In the genomic region with DNA sequence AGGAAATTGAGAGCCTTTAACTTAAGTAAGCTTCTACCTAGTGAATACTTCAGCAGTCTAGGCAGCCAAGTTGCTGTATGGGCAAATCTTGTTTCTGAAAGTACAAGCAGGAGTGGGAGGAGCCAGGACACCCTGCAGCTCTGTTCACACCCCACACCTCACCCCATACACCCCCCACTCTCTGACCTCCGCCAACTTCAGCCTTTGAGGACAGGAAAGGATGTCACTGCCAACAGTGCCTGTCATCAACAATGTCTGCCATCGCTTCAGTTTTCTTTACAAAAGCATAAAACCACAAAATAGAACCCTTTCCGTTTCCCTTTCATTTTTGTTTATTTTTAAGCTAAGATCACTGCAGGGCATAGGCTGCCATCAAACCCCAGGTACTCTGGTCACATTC, we compare ENCODE assay signal across 18 mouse cellular contexts. TPM values are rescaled to one million over a fixed set of nuclear protein-coding genes. Genes with fewer than 3 reads are reported as not detected.
DNase-seq lines count a peak whose midpoint lies in the region; ATAC-seq and TF ChIP-seq lines count a peak whose summit lies in the region.
"Had no signal": no experiment of that assay in that cellular context is flagged by ENCODE, and none has a peak within 500 bp of the region (broad histone marks: within the 10 kb centered on the region; RNA-seq: fewer than 3 reads in every experiment).

No protein-coding gene starts in this region.

- H3K4me1 ChIP-seq in lung, postnatal 0 days (ENCODE audit: insufficient read depth, low read depth, low read length) = no peaks in the 10 kb centered on the region
- H3K4me1 ChIP-seq in MEL (ENCODE audit: control insufficient read depth in 1 of 2, insufficient read depth in 2 of 2, low read length in 2 of 2) = no peaks in the 10 kb centered on the region
- no peaks in the 10 kb centered on the region for H3K4me1 ChIP-seq in heart, embryonic 11.5 days (ENCODE audit: control insufficient read depth, insufficient read depth, low read length)
- H3K4me1 ChIP-seq: hindbrain, embryonic 13.5 days had no signal

- no peak overlapping the region for H3K9ac ChIP-seq in lung, postnatal 0 days (replicated peaks; ENCODE audit: low read depth)
- no peak overlapping the region for H3K9ac ChIP-seq in MEL (ENCODE audit: control insufficient read depth, low read depth, low read length, poor library complexity, severe bottlenecking)
- no peak overlapping the region for H3K9ac ChIP-seq in heart, embryonic 11.5 days (ENCODE audit: low read depth, low read length)
- H3K9ac ChIP-seq: hindbrain, embryonic 13.5 days; lung, embryonic 14.5 days had no signal

- no peak for TF ChIP-seq EP300 in lung, postnatal 0 days (IDR thresholded peaks at IDR 0.05)
- TF ChIP-seq EP300 in MEL (IDR thresholded peaks at IDR 0.05; ENCODE audit: low read depth in 1 of 2, low read length in 2 of 2) = no peak

- no peaks in the 10 kb centered on the region for H3K27me3 ChIP-seq in lung, postnatal 0 days (replicated peaks; ENCODE audit: insufficient read depth, low read length)
- no peaks in the 10 kb centered on the region for H3K27me3 ChIP-seq in MEL (ENCODE audit: control insufficient read depth in 1 of 2, insufficient read depth in 2 of 2, low read length in 2 of 2)
- H3K27me3 ChIP-seq in heart, embryonic 11.5 days (ENCODE audit: control insufficient read depth, insufficient read depth, low read length) = no peaks in the 10 kb centered on the region
- H3K27me3 ChIP-seq: hindbrain, embryonic 13.5 days had no signal

- intact Hi-C loops in left cerebral cortex, postnatal 14 days (cut with DNase I) = no loop called here

- no peak for ATAC-seq in lung, postnatal 0 days
- 0 out of 2 replicates have a peak, but pooled peaks have one; percentile 10 for ATAC-seq in megakaryocyte progenitor cell, adult 5-6 weeks (replicated peaks; ENCODE audit: poor library complexity)
- no peak for ATAC-seq in heart, embryonic 11.5 days (replicated peaks; ENCODE audit: insufficient number of reproducible peaks, low FRiP score, low TSS enrichment)

- no peak overlapping the region for H3K4me2 ChIP-seq in lung, postnatal 0 days (replicated peaks; ENCODE audit: low read depth, low read length)
- H3K4me2 ChIP-seq in heart, embryonic 11.5 days = no peak overlapping the region
- H3K4me2 ChIP-seq: hindbrain, embryonic 13.5 days; lung, embryonic 14.5 days; midbrain, embryonic 11.5 days had no signal

- no peaks in the 10 kb centered on the region for H3K9me3 ChIP-seq in lung, postnatal 0 days (ENCODE audit: low read length)
- H3K9me3 ChIP-seq in MEL (replicated peaks; ENCODE audit: insufficient read depth, low read length) = no peaks in the 10 kb centered on the region
- H3K9me3 ChIP-seq in heart, embryonic 11.5 days (replicated peaks; ENCODE audit: control insufficient read depth, low read length) = no peaks in the 10 kb centered on the region
- H3K9me3 ChIP-seq: hindbrain, embryonic 13.5 days had no signal

- no peak for TF ChIP-seq RAD21 in MEL (IDR thresholded peaks at IDR 0.05; ENCODE audit: low read depth, low read length)

- no peak for TF ChIP-seq POLR2A in MEL (IDR thresholded peaks at IDR 0.05; ENCODE audit: control insufficient read depth in 1 of 2, insufficient read depth in 1 of 2, low read depth in 1 of 2, low read length in 2 of 2, poor library complexity in 1 of 2)

- WGBS in lung, postnatal 0 days = 56% methylated on average over 3 of the region's 3 CpGs
- 83% methylated on average over 3 of the region's 3 CpGs for WGBS in heart, embryonic 11.5 days (ENCODE audit: insufficient replicate concordance)

- no peaks in the 10 kb centered on the region for H3K79me2 ChIP-seq in MEL (ENCODE audit: control insufficient read depth, insufficient read depth, low read length, poor library complexity)

- DNase-seq in lung, postnatal 10 days = peak; percentile 27
- DNase-seq in lung, postnatal 0 days (ENCODE audit: low spot score) = no peak
- no peak for DNase-seq in MEL (ENCODE audit: low read depth, low spot score)
- peak; percentile 59 for DNase-seq in thymus, postnatal 25 days
- no peak for DNase-seq in left cerebral cortex, postnatal 14 days (ENCODE audit: low spot score in 2 of 2)
- DNase-seq in cerebellum, postnatal 4 days (ENCODE audit: low spot score in 2 of 2) = no peak
- DNase-seq: adrenal gland, adult 2 months; cerebellum, adult 2 months; kidney, adult 18-20 months; layer of hippocampus, postnatal 36 days; lung, embryonic 14.5 days; right cerebral cortex, postnatal 14 days had no signal

- no peak overlapping the region for H3K4me3 ChIP-seq in lung, postnatal 0 days (ENCODE audit: low read depth, low read length)
- no peak overlapping the region for H3K4me3 ChIP-seq in MEL (ENCODE audit: control insufficient read depth in 1 of 2, insufficient read depth in 1 of 2, low read depth in 2 of 2, low read length in 2 of 2)
- no peak overlapping the region for H3K4me3 ChIP-seq in heart, embryonic 11.5 days (ENCODE audit: low read depth, low read length)
- H3K4me3 ChIP-seq: hindbrain, embryonic 13.5 days; myocyte had no signal

- no peaks in the 10 kb centered on the region for H3K36me3 ChIP-seq in lung, postnatal 0 days (ENCODE audit: insufficient read depth, low read length)
- peaks cover 0 to 20% of the 10 kb centered on the region in 2 experiments; a peak in 2 of 4 replicates for H3K36me3 ChIP-seq in MEL (ENCODE audit: control insufficient read depth in 1 of 2, insufficient read depth in 2 of 2, low read length in 2 of 2)
- H3K36me3 ChIP-seq in heart, embryonic 11.5 days (ENCODE audit: control insufficient read depth, insufficient read depth, low read length) = peaks cover 29% of the 10 kb centered on the region
- H3K36me3 ChIP-seq: hindbrain, embryonic 13.5 days had no signal

- TF ChIP-seq CTCF in lung, postnatal 0 days (IDR thresholded peaks at IDR 0.05) = no peak
- no peak for TF ChIP-seq CTCF in MEL (IDR thresholded peaks at IDR 0.05 in 2 of 3, conservative IDR thresholded peaks at IDR 0.05 in 1 of 3; ENCODE audit: control insufficient read depth in 1 of 3, insufficient read depth in 1 of 3, low read depth in 2 of 3, low read length in 3 of 3, poor library complexity in 1 of 3, severe bottlenecking in 1 of 3)

- no peak overlapping the region for H3K27ac ChIP-seq in lung, postnatal 0 days (ENCODE audit: low read length)
- no peak overlapping the region for H3K27ac ChIP-seq in MEL (ENCODE audit: control insufficient read depth, low read depth, low read length)
- H3K27ac ChIP-seq in heart, embryonic 11.5 days (ENCODE audit: low read depth, low read length) = no peak overlapping the region
- H3K27ac ChIP-seq: hindbrain, embryonic 13.5 days; stomach, postnatal 0 days had no signal

TF ChIP-seq in MEL, 35 proteins besides CTCF, POLR2A, EP300 and RAD21:
- TF ChIP-seq POLR2AphosphoS2 (IDR thresholded peaks at IDR 0.05; ENCODE audit: low read length) (peak; percentile 25; the same call in 1 of the 2 replicates), MAZ (IDR thresholded peaks at IDR 0.05; ENCODE audit: low read depth, low read length) (no peak)
TF ChIP-seq in MEL: peak in this region for 1.

RNA-seq across cellular contexts. Expression of a gene that starts 20.7 kb away (rescaled TPM):
- 1.1 and 2.0 TPM in 2 replicates for polyA plus RNA-seq in lung, postnatal 0 days (2015; fragmentation: Nextera tagmentation; extraction: Ambion mirVana)
- 14.2 and 25.4 TPM in 2 replicates for total RNA-seq in MEL (2012; rRNA removed)
- 10 to 100 TPM in 1 of 2 experiments, not detected in 1; 25.9 TPM for polyA plus RNA-seq in MEL (2012; ENCODE audit: insufficient read depth in 1 of 2, insufficient read length in 2 of 2, low read depth in 1 of 2, low replicate concordance in 2 of 2, missing spikeins in 1 of 2)
- total RNA-seq in megakaryocyte progenitor cell, adult 5-6 weeks (2015) = 0.07 and 0.17 TPM in 2 replicates
- 0.21 and 0.61 TPM in 2 replicates for total RNA-seq in megakaryocyte progenitor cell, adult 5-6 weeks (2017)
- total RNA-seq in left cerebral cortex, postnatal 14 days (2021) = 100 to 1,000 TPM; 117 to 122 TPM
- 1.8 and 3.0 TPM in 2 replicates for polyA plus RNA-seq in heart, embryonic 11.5 days (2014; fragmentation: Nextera tagmentation; extraction: Ambion mirVana)

RNA-seq across cellular contexts. Expression of a gene that starts 44.4 kb away (rescaled TPM):
- 4.1 and 5.8 TPM in 2 replicates for polyA plus RNA-seq in lung, postnatal 0 days (2015; fragmentation: Nextera tagmentation; extraction: Ambion mirVana)
- total RNA-seq in MEL (2012; rRNA removed) = 87.5 and 118 TPM in 2 replicates
- 100 to 1,000 TPM in 1 of 2 experiments, not detected in 1; 120 TPM for polyA plus RNA-seq in MEL (2012; ENCODE audit: insufficient read depth in 1 of 2, insufficient read length in 2 of 2, low read depth in 1 of 2, low replicate concordance in 2 of 2, missing spikeins in 1 of 2)
- 38.1 and 42.7 TPM in 2 replicates for total RNA-seq in megakaryocyte progenitor cell, adult 5-6 weeks (2015)
- total RNA-seq in megakaryocyte progenitor cell, adult 5-6 weeks (2017) = 123 and 126 TPM in 2 replicates
- total RNA-seq in left cerebral cortex, postnatal 14 days (2021) = 1 to 10 TPM; 1.5 to 1.9 TPM
- polyA plus RNA-seq in heart, embryonic 11.5 days (2014; fragmentation: Nextera tagmentation; extraction: Ambion mirVana) = 67.3 and 83.3 TPM in 2 replicates

Comparison
In these comparisons a context has a peak if more than half of its experiments do, and no peak if none do; other contexts are left out.
1. DNase-seq: peak in lung, postnatal 10 days (single experiment) and thymus, postnatal 25 days (single experiment); none in lung, postnatal 0 days (single experiment), MEL (single experiment), left cerebral cortex, postnatal 14 days (0 of 2) and cerebellum, postnatal 4 days (0 of 2).
2. RNA of a gene that starts 44.4 kb away (total RNA-seq): 38.1 to 126 TPM in megakaryocyte progenitor cell, adult 5-6 weeks and 87.5 to 118 TPM in MEL; 1.5 to 1.9 TPM in left cerebral cortex, postnatal 14 days; every median in the first group is over 10 times any median in the second.